Mouse (Mus musculus): ENCODE data around the gene Fam13a.

DNA sequence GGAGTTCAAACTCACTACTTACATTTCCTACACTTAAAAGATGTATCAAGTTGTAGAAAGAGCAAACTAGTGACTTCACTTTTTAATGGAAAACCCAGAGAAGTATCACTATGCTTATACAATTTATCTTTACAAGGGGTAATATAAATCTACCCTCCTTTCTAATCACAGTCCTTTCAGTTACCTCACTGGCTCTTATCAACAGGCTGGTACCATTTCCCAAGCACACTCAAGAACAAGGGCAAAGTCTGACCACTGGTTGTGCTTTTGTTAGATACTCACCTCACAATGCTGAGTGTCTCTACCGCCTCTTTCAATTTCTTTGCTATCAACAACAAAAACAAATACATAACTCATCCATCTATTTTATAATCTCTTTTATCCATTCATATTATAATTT, 51.5 kb downstream of the Fam13a start:
- TF ChIP-seq POLR2A (IDR thresholded peaks at IDR 0.05; ENCODE audit: extremely low read depth, insufficient read depth, low read length), result no peak
- no peak for TF ChIP-seq CTCF (IDR thresholded peaks at IDR 0.05; ENCODE audit: extremely low read depth, insufficient read depth, low read length)
